Mouse (Mus musculus): ENCODE measurements around the gene Rsf1.

Gene Rsf1

DNA sequence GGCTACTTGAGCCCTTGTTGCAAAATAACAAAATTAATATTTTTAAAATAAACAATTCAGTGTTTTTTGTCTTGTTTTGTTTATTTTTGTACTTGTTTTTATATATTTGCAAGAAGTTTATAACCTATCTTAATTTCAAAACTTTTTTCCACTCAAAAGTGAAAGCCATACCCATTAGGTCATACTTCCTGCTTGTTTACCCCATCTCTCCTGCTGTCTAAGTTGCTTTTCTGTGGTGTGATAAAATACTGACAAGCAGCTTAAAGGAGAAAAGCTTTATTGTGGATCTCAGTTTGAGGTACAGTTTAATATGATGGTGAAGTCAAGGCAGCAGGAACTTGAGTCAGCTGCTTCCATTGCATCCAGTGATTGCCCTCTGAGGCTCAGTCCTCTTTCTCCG lies 53.2 kb downstream of the Rsf1 start:
- no peak for DNase-seq

DNA sequence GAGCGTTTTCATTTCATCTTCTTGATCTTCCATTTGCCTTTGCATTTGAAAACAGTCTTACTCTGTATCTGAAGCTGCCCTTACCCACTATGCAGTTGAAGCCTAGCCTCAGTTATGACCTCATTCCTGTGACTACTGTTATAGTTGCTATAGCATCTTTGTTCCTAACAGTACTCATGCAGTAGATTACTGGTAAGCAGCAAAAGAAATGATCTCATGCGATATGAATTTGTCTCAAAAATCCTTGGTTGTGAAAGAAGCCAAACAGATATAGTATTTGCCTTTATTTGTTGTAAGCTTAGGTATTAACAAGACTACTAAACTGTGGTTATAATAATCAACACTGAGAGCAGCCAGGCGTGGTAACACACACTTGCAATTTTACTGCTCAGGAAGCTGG lies 65.4 kb downstream of the Rsf1 start:
- no peak for DNase-seq

DNA sequence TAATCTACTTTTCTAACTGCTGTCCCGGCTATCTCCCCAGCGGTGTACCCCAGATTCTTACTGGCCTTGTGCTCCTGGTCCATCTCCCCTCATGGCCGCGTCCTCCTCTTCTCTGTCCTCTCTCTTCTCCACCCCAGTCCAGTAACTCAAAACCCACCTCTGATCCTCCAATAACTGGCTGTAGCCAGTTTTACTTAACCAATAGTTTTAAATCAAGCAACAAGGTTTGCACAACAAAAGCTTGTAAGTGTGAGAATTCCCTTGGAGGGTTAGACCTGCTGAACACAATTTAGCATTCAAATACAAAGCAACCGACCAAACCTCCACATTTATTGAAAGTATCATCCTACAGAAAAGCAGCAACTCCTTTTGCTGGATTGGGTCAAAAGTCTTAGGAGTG lies 68.0 kb downstream of the Rsf1 start:
- DNase-seq: no peak

DNA sequence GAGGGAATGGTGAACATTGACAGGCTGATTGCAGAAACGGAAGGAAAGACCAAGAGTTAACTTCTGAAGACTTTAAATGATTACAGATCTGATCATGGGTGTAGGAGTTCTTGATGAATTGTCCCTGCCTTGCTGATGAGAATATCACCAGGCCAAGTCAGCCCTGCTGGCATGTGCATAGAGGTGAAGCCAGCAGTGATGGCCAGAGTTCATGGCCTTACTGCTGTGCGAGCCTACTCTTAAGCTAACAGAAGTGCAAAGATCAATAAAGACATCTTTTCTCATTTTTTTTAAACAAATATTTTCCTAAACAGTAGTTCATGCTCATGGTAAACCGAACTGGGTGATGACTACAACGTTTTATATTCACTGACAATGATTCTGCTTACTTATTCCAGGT lies 71.0 kb downstream of the Rsf1 start:
- DNase-seq: no peak

DNA sequence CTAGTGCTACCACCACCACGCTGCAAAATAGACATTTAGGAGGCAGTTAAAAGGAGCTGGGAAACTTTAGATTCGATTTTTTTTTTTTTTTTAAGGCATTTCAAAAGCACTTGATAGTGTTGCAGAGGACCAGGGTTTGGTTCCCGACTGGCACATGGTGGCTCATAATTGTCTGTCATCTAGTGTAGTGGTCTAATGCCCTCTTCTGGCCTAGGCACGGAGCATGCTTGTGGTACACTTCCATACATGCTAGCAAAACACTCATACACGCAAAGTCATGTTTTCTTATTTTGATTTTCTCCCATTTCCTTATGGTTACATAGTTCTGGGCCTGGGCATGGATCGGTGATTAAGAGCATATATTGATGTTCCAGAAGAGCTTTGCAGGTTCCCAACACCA lies 76.5 kb downstream of the Rsf1 start:
- no peak for DNase-seq

DNA sequence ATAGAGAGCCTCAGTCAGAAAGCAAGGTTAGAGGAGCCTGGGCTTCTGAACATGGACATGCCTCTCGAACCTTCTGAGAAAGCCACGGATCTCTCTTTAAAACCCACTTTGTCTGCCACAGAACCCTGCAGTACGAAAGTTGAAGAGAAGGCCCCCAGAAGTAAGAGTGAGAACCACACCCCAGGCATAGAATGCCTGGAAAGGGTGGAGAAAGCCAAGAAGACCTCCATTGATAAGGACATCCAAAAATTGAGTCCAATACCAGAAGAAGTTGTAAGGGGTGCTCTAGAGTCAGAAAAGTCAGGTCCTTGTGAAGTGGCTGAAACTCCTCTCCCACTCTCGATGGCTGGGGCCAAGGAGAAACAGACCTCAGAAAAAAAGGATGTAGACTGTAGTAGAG lies 81.9 kb downstream of the Rsf1 start:
- DNase-seq: no peak

DNA sequence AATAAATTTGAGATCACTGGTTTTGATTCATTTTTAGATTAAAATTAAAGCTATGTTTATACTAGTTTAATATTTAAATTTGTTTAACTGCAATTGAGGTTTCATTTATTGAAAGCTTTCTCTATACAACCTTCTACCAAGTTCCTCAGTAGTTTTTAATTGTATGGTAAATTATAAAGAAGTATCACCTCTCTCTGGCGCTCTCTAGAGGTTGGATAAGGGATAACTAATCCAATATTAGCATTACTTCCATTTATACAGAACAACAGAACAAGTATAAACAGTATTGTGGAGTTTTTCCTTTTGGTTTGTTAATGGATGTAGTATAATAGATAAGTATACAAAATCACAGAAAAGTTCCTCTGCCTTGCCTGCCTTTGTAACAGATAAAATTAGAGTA lies 99.5 kb downstream of the Rsf1 start:
- DNase-seq: peak; percentile 59

DNA sequence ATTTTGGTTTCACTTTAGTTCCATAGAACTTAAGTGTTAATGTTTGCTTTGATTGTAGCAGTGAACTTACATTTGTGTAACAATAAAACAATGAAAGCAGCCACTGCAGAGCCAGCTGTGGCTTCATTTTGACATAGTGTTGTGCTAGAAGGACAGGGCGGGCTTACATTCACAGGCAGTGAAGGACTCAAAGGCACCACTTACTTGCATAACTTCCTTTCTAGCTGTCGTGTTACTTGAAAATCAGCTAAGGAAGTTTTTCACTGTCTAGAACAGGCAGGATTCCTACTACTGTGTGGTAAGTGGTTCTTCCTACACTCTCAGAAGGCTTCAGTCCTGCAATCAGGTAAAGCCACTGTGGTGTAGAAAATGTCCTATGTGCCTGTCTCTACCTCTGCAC lies 108.1 kb downstream of the Rsf1 start:
- no peak for DNase-seq

DNA sequence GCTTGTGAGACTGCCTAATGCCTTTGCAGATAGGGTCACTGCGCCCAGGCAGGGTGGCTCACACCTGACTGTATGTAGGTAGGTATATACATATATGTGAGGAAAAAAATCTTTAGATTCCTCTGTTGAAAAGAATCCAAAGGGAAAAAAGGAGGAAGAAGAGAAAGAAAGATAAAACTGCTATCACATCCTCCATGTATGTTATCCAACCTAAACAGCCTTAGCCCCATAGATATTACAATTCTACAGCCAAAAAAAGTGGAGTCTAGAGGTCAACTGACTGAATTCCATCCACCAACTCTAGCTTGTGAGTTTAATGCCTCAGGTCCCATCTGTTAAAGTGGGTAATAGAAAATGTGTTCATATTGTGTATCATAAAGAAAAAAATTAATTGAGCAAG lies 115.8 kb downstream of the Rsf1 start:
- DNase-seq: no peak

DNA sequence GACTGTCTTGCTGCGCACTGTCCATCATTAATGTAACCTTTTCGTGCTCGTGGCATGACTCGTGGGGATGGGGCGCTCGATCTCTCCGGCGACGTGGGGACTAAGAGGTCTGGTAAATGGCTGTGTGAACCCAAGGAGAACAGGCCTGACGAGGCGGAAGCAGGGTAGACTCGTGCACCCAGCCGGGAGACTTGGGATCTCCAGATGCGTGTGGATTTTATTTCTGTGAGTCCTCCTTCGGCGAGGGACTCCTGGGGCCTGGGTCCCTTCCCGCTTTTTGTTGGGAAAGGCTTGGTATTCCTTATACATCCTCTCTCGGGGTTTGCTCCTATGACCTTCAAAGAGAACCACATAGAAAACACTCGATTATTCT lies 116.4 kb downstream of the Rsf1 start:
- DNase-seq: no peak

DNA sequence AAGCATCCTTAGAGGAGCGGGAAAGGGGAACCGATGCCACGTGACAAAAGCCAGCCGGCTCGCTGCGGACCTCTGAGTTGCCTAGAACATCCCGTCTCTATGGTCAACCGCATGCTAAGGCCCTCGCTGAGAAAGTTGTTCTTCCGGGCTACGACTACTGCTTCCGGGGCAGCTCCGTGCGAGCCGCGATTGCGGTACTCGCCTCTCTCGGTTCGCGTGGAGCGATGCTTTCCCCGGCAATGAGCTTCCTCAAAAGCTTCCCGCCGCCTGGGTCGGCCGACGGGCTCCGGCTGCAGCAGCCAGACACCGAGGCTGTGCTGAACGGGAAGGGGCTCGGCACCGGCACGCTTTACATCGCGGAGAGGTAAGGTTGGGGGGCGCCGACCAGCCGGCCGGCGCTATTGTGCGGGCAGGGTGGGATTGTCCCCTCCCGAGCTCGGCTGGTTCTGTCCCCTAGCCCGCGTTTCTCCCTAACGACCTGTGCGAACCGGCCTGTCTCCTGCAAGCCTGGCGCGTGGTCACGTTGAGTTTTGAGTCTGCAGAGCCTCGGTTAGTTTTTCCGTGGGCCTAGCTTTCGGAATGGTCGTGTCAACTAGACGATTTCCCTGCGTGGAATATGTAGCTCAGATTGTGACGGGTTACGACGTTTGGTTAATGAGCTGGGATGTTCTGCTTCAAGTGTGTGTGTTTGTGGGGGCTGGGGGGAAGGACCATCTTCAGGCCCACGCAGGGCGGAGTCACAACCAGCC lies 117.0 kb downstream of the Rsf1 start, which contains the start of gene Clns1a:
TSS of gene Clns1a (plus strand) at position 129 of the 749 bp plus-strand sequence.
- peak; percentile 95 for DNase-seq

DNA sequence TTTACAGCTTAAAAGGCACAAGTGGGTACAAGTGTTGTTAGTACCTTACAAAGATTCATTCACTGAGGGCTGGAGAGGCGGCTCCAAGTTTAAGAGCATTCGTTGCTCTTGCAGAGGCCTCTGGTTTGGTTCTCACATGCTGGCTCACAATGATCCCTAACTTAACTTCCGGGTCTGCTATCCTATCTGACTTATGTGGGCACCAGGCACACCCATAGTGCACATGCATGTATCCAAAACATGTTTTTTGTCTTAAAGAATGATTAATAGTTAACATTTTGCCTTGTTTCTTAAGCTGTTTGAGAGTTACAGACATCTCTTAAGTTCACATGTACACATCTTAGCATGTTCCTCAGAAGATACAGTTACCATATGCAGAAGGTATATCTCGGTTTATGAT lies 120.5 kb downstream of the Rsf1 start:
- no peak for DNase-seq

DNA sequence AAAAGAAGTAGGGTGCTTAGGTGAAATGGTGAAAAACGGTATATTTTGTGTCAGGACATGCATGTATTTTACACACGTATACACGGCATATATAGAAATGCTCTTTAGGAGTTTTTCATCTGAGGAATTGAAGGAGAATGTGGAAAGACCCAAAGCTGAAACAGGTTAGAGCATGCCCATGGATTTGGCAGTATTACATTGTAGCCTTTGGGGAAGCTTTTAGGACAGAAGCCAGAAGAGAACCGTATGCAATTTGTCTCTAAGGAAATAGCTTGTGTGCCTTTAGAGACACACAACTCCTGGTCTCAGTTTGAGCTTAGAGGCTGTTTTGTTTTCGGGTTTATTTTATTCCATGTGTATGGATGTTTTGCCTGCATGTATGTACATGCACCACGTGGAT lies 121.4 kb downstream of the Rsf1 start:
- no peak for DNase-seq

DNA sequence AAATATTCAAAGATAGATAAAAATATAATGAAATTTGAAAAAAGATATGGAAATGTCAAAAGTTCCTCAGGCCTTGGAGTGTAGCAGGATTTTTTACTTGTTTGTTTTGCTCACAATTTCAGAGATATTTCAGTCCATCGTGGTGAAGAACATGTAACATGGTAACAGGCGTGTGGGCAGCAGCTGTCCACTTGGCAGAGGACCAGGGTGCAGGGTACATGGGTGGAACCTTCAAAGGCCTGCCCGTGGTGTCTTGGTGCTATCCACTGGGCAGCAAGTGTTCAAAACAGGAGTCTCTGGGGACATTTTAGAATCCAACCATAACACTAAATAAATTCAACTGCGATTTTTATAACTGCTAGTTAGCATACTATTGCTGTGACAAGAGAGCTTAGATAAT lies 127.4 kb downstream of the Rsf1 start:
- no peak for DNase-seq

DNA sequence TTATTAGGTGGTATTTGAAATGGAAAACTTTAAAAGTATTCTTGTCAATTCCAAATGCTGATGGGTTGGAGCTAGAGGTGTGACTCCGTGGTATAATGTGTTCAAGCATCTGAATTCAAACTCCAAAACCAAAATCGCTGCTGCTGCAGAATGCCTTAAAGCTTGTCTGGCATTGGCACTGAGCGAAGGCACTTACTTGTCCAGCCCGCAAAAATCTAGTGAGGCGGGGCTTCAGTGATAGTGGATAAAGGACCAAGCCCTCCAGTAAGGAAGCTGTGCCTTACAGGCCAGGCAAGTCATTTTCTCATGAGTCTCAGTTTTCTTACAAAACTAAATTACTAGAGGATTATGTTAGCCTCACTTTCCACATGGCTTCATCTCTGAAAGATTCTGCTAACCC lies 128.1 kb downstream of the Rsf1 start:
- no peak for DNase-seq

DNA sequence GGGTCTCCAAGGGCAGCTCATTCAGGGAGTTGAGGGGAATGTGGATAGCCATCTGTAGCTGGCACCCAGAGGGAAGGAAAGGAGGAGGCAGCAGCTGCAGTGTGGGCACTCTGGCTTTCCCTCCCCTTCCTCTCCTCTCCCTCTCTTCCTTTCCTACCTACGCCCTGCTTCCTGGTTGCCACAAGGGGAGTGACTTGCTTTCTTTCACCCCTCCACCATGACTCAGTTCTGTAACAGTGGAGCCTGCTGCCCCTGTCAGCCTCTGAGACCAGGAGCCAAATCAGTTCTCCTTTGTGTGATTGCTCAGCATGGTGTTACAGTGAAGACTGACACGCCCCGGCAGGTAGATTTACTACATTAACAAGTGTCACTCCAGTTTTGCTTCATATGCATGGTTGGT lies 129.5 kb downstream of the Rsf1 start:
- DNase-seq: no peak

DNA sequence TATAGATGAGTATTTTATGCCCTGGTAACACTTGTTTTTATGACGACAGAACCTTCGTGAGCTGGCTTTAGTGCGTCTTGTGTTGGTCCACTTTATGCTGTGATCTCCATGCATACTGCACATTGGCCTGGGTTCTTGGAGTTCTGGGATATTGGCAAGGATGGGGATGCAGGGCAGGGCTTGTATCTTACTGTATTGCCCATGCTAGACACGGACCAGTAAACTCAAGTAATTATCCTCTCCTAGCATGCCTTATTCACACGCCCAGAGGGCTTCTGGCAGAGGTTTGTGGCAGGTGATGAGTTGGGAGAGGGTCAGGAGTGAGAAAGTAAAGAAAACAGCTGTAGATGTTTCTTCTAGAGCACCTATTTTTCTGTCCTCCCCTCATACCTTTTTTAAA lies 135.0 kb downstream of the Rsf1 start:
- DNase-seq: no peak

DNA sequence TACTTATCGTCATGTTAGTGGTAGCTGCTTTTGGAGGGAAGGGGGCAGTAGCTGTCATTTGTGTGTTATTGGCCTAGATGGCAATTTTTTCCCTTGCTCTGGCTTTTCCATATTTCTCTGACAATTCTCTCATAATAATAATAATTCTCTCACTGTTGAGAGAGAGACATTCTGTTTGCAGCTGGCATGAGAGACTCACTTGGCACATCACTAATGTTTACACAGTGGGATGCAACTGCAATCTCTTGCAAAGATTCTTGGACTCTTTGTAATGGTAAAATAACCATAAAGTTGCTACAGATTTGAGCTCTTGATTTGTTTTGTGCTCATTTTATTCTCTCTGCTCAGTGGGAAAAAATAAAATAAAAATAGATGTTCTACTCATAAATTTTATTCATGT lies 137.6 kb downstream of the Rsf1 start:
- no peak for DNase-seq

DNA sequence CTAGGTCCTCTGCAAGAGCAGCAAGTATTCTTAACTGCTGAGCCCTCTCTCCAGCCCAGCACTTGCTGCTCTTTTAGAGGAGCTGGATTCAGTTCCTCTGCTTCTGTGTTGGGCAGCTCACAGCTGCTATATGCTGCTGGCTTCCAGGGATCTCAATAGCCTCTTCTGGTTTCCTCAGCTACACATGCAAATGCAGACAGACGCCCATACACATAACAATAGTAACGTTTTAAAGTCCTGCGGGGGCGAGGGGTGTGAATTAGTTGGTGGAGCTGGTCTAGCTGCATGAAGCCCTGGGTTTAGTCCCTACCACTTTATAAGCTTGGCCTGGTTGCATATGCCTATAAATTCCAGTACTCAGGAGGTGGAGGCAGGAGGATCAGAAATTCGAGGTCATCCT lies 139.4 kb downstream of the Rsf1 start:
- no peak for DNase-seq

DNA sequence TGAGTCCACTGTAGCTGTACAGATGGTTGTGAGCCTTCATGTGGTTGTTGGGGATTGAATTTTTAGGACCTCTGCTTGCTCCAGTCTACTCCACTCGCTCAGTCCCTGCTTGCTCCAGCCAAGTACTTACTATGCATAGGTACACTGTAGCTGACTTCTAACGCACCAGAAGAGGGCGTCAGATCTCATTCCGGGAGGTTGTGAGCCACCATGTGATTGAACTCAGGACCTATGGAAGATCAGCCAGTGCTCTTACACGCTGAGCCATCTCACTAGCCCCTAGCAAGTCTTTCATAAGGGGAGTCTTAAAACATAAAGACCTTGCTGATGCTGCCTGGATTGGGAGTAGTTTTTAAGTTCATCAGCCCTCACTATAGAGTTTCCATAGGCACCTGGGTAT lies 140.4 kb downstream of the Rsf1 start:
- DNase-seq: no peak

DNA sequence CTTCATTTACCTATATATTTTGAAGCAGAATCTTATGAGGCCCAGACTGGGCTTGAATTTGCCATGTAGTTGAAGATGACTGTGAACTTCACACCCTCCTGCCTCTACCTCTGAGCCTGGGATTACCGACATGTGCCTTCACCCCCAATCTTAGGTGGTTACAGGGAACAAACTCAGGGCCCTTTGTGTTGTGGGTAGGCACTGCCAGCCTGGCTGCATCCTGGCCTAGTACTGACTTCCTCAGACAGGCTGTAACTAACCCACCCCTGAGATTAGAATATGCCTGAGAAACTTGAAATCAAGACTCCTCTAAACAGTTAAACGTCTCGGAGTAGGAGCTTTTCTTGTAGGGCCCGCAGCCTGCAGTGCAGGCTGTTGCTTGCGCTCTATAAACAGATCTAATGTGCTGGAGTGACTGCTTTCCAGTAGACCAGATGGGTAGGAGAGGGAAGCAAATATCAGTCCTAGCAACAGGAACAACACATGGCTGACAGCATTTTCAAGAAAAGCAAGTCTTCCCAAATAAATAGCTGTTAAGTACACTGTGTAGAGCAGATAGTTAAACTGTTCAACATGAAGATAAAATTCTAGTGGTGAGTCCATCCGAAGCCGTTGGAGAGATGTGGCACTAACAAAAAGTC lies 142.7 kb downstream of the Rsf1 start:
- DNase-seq: no peak

DNA sequence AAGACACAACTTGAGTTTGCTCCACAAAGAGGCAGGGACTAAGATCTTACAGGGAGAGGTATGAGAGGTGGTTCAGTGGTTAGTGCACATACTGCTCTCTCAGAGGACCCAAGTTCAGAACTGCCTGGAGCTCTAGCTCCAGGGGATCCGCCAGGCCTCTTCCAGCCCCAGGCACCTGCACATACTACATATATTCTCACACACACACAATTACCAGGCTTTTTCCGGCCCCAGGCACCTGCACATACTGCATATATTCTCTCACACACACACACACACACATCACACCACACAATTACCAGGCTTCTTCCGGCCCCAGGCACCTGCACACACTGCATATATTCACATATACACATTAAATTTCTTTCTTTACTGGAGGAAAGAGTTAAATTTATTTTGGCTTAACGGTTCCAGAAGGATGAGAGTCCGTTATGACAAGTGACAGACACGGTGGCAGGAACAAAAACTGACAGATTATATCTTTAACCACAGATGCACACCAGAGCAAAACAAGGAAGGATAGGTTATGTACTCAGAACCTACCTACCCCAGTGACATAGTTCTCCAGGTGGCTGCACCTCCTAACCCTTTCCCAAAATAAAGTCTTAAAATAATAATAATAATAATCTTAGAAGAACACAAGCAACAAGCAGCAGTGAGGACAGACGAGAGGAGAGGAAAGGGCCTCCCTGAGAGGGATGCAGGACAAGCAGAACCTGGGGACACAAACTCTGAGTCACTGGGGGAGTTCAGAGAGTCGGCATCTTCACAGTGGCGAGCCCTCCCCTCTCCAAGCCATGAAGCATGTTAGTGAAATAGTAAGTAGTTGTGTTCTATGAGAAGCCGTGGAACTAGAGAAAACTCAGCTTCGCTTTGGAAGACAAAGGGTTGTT lies 144.2 kb downstream of the Rsf1 start:
- DNase-seq: no peak

DNA sequence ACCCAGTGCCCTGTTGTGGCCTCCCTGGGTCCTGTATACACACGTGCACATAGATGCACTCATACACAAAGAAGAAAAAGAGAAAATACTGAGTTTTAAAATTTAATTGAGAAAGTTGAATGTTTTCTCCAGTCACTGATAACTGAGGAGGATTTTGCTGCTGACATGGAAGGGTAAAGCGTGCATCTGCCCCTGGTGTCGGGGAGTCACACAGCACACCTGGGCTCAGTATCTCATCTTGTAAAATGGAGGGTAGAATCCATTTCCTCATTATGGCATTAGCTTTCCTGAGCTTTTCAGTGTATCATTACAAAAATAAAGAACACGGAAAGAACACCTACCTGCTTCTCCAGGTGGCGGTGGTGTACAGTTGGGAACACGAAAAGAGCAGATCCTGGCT lies 145.7 kb downstream of the Rsf1 start:
- no peak for DNase-seq

DNA sequence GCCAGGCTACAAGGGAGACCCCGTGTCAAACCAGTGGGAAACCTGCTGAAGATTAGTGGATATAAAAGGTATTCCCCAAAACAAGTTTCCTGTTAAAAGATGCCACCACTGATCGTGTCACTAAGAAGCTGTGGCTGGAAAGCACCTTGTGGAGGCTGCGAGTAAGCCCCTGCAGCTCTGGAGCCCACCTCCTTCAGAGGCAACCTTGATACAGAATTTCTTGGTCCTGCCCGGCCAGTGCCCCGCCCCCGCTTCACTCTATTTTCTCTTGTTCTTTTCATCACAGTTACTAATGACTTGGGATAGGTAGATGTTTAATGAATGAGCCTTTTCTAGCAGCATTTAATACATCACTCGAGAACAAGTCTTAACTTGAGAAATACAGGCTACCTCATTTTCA lies 146.4 kb downstream of the Rsf1 start:
- DNase-seq: no peak

All from lung, postnatal 36 days (tissue).